Mouse (Mus musculus) lung, postnatal 4 days (tissue): ENCODE data around the gene Nkpd1.

Experiments used
- DNase-seq, 2 experiments: peaks; one replicate each; pipeline ENCODE4 v3.0.0; 2021

Nkpd1 gene

DNA sequence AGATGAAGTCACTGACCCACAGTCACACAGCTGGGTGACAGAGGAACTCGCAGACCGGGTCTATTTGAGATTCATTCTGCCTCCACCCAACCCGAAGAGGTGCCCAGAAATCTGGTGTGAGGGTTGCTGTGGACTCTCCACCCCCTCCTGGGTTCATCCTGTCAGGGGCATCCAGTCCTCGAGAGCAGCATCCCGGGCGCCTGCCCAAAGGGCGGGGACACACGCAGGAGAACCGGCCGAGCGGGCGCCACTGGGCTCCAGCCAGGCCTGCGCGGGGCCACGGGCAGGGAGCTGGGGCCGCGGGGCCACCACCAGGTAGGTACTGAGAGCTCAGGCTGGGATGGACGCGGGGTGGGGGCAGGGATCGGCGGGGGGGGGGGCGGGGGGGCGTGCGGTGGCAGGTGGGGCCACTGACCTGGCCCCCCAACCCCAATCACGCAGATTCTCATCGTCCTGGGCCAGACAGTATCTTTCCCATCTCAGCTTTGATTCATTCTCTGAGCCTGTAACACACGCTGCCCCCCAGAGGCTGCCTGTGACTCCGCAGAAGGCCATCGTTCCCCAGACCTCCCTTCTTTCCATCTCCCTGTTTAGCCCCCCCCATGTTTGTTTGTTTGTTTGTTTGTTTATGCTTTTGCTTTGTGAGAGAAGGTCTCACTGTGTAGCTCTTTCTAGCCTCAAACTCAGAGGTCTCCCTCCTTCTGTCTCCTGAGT lies at the start of gene Nkpd1:
Gene Nkpd1, plus strand, starts transcription at position 187 of the 714 bp plus-strand sequence.
- peak in 1 of 2 experiments; percentile 51 for DNase-seq

DNA sequence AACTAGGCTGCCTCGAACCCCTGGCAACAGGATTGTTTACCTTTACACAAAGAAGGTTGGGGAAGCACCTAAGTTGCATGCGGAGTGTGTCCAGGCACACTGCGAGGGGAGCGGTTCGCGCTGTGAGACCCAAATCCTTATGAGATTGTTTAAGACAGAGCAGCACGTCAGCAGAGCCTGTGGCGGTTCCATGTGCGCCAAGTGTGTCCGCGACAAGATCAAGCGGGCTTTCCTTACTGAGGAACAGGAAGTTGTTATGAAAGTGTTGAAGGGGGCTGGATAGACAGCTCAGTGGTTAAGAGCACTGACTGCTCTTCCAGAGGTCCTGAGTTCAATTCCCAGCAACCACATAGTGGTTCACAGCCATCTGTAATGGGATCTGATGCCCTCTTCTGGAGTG lies 49.4 kb upstream of the Nkpd1 start:
- DNase-seq = no peak

DNA sequence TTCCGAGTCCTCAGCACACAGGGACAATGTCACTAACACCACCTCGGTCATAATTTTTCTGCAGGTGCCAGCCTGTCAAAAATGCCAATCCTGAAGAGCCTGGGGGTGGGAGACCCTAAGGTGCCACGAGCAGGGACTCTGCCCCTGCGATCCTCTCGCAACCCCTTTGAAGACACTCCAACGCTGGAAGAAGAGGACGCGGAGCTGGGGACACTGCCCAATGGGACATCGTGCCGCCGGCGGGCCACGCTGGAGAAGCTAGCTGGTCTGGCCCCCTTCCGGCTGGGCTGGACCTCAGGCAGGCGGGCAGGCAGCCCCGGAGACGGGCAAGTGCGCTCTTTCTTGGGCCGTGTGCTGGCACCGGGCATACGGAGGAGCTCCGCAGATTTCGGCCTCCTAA lies 48.2 kb upstream of the Nkpd1 start:
- DNase-seq = no peak

DNA sequence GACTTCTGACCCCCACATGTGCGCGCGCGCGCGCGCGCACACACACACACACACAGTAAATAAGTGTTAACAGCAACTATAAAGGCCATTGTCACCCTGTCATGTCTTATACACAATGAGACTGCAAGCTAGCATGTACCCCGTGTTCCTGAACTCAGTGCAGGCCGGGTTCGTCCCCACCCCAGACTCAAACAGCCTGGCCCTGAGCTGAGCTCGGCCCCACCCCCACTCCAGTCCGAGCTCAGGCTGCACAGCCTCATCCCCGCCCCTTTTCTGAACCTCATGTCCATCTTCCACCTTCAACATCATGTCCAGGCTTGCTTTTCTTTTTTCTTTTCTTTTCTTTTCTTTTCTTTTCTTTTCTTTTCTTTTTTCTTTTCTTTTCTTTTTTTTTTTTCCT lies 47.3 kb upstream of the Nkpd1 start:
- no peak for DNase-seq

DNA sequence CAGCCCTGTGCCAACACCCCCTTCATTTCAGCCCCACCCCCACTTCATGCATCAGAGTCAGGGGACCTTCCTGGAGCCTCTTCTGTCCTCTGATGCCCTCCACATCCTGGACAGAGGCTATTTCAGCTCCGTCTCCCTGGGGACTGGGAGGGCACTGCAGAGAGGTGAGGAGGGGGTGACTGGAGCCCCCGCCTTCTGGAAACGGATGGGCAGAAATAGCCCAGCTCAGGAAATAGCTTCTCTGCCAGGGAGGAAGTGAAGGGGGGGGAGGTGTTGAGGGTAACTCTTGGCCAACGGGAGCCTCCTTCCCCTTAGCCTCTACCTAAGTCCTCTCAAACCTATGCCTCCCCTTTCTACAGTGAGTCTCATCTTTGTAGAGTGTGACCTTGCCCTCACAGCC lies 45.2 kb upstream of the Nkpd1 start:
- DNase-seq = peak; percentile 62 to 72

DNA sequence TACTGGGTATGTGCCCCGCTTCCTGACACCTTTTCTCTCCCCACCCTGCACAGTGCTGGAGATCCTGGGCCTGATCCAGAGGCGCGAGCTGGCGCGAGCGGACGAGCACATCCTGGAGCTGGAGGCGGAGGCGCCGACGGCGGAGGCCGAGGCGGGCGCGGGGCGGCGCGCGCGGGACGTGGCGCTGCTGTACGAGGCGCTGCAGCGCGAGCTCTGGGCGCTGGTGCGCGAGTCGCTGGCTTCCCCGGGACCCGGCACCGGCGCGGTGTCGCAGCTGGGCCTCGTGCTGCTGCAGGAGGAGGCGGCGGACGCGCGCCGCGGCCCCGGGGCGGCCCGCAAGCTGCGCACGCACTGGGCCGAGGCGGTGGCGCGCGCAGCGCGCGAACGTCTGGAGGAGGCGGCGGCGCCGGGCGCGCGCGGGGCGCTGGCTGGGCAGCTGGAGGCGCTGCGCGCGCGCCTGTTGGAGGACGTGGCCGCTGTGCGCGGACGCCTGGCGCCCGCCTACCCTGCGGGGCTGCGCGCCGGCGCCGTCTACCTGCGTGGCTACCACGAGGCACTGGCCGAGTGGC lies 43.7 kb upstream of the Nkpd1 start:
- peak; percentile 78 to 91 for DNase-seq

DNA sequence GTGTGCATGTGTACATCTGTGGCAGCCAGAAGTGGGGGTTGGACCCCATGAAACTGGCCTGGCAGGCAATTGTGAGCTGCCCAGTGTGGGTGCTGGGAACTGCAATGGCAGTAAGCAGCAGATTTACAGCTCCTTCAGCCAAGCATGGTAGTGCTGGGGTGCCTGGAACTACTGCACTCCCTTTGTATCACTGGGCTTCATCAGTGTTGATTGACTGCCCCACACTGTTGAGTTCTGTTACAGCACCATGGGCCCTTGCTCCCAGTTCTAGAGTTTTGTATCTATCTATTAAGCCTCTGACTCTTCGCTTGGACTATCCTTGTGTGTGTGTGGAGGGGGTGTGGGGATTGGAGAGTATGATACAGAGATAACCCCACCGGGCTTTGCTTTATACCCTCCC lies 40.6 kb upstream of the Nkpd1 start:
- no peak for DNase-seq

DNA sequence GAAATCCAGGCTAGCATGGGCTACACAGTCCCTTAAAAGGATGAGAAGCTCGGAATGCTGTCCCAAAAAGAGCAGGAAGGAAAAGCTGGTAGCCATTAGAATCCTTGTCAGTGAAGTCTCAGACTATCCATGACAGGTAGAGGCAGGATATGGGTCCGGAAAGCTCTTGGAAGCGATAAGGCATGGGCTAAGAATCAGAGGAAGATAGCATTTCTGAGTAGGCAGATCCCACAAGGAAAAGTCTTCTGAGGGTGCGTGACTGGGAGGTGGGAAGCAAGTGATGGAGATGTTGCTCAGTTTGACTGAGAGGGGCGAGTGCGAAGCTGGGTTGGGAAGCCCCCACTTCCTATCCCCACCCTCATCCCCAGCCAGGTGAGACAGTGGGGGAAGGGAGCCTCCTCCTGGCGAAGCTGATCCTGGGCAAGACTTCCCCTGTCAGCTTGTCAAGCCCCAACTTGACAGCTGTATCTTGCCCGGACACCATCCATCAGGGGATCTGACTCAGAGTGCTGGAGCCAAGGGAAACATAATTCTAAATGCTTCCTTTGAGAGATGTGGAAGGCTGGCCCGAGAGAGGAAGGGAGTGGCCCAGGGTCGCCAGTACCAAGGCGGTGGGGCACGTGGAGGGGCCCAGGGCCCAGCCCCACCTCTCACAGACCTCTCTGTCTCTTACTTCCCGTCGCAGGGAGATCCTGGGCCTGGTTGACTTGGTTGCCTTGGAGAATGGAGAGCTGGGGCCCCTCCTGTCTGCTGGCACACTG lies 39.8 kb upstream of the Nkpd1 start:
- DNase-seq = peak in 1 of 2 experiments; percentile 56

DNA sequence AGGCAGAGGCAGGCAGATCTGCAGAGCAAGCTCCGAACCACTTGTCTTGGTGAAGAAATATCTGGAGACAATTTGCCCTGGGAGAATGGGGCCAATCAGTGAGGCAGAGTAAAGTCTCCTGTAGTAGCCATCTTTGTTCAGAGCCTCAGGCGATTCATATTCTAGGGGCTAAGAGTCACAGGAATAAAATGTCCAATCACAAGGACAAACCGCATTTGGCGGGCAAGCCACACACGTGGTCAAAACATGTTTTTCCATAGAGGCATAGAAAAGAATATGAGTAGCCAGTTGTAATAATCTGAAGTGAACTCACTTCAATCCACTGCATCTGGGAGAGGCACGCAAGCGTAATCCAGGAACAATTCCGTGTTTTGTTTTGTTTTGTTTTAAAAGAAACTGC lies 34.4 kb upstream of the Nkpd1 start:
- no peak for DNase-seq

DNA sequence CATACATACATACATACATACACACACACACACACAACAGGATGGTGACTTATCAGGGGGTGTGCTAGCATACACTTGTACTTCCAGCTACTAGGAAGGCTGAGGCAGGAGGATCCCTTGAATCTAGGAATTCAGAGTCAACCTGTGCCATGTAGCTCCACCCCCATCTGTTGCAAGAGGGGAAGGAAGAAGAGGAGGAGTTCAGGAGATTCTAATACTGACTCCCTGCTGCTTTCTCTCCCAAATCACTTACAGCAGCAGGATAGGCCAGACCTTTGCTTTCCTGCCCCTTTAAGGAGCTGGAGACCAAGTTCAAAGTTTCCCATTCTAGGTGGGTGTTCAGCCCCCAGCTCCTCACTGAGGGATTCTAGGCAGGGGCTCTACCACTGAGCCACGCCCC lies 32.1 kb upstream of the Nkpd1 start:
- DNase-seq = no peak

DNA sequence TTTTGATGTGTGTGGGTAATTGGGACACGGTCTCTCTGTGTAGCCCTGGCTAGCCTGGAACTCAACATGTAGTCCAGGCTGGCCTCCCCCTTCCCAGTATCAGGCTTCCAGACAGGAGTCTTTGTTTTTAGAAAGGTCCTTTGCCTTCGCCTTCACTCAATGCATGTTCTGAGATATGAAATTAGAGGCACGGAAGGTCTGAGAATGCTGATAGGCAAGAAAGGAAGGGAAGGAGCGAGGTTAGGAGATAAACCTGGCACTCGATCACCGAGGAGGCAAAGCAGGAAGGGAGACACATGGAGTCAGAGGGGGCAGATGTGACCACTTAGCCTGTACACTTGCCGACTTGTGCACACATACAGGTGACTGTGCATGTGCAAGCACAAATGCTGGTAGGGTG lies 31.1 kb upstream of the Nkpd1 start:
- no peak for DNase-seq

DNA sequence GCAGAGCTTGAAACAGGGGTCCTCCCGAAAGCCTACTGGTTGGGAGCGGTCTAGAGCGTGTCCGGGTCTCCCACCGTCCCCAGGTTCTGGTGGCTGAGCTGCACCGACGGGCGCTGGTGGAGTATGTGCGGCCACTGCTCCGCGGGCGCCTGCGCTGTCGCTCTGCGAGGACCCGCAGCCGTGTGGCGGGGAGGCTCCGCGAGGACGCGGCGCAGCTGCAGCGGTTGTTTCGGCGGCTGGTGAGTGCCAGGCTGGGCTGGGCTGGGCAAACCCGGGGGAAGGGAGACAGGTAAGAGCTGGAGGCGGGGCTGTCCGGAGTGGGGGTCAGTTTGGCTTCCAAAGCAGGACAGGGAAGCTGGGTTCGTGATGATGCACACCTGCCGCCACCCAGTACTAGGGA lies 28.1 kb upstream of the Nkpd1 start:
- no peak for DNase-seq

DNA sequence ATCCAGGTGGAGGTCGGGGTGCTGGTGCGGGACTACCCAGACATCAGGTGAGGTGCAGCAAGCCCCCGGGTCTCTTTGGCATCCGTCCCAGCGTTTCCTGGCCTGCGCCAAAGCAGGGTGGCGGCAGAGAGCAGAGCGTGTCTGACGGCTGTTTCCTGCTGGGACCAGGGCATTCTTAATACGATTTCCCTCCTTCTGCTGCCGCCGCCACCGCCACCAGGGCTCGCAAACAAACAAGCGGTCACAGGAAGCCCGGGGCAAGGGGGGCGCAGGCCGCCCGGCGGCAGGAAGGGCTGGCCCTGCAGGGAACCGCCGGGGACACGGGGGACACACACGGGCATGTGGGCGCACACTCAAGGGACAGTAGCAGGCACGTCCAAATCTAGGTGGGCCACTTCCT lies 25.9 kb upstream of the Nkpd1 start:
- DNase-seq = peak; percentile 80 to 89

DNA sequence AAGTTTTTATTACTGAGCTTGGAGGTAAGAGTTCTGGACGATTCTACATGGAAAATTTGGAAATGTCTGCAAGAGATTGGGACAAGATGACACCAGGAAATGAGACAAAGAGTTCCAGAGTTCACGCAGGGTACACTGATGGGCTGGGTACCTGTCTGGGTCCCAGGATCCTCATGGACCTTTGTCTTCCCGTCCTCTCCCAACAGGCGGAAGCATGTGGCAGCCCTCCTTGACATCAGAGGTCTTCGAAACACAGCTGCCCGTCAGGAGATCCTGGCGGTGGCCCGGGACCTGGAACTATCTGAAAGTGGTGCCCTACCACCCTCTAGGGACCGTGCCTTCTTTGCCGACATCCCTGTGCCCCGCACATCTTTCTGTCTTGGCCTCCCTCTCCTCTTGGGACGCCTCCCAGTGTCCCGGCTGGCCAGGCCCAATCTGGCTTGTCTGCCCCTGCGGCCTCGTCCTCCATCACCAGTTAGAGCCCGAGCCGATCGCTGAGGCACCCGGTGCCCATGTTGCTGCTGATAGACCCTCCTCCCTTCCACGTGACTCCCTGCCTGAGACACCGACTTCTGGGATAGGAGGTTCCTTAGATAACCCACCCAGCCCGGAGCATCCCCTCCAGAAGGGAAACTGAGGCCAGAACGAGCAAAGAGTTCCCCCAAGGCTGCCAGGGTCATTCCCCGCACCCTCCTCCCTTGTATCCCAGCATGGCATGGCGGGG lies 22.7 kb upstream of the Nkpd1 start:
- DNase-seq = no peak

DNA sequence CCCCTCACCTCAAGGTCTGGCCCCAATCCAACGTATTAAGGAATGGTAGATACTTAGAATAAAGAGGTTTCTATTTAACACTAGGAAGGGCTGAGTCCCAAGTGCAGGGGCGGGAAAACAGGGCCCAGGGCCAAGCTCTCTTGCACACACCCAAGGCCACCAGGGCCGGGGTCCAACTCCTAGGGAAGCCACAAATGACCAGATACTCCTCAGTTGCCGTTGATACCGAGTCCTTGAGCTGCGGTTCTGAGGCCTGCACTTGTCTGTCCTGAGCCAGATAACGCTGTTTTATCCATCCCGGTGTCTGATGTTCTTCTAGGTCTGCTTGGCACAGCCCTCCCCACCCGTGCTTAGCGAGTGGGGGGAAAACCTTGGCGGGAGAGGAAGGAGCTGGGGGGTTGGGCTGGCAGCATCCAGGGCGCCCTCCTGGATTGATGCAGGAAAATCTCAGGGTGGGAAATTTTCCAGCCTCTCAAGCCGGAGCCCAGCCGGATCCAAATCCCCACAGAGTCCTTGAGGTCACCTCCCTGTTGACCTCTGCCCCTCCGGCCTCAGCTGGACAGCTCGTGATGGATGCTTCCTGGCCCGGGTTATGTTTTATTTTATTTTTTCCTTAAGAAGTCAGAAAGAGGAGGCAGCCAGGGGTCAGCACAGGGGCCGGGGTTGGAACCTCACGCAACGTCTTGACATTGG lies 22.0 kb upstream of the Nkpd1 start:
- DNase-seq = peak in 1 of 2 experiments; percentile 56

DNA sequence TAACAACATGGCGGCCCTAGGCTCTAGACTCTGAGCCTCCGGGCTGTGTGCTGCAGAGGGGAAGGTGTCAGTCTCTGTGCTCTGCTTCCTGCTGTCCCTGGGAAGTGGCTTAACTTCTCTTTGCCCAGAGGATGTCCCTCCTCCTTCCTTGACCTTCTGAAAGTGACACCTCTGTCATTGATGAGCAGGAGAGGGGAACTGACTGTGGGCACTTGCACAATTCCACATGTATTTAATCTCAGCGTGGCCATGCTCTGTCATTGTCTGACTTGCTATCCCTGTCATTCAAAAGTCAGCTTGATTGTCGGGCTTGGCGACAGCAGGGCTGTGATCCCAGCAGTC lies 21.5 kb upstream of the Nkpd1 start:
- DNase-seq = no peak

DNA sequence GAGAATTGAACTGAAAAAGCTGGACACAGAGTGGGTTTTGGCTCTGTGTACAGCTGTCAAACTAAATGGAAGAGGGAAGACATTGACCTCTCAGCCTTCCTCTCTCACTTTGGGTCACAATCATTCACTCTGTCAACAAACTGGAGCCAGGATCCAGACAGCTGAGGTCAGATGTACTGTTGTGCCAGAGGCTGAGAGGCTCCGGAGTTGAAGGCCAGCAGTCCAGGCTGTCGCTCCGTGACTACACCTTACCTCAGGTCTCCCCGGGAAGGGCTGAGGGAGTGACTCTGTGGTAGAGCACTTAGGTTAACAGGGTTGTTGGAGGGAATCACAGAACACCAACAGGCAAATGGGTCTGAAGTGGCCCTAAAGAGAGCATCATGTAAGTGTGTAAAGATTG lies 19.3 kb upstream of the Nkpd1 start:
- no peak for DNase-seq

DNA sequence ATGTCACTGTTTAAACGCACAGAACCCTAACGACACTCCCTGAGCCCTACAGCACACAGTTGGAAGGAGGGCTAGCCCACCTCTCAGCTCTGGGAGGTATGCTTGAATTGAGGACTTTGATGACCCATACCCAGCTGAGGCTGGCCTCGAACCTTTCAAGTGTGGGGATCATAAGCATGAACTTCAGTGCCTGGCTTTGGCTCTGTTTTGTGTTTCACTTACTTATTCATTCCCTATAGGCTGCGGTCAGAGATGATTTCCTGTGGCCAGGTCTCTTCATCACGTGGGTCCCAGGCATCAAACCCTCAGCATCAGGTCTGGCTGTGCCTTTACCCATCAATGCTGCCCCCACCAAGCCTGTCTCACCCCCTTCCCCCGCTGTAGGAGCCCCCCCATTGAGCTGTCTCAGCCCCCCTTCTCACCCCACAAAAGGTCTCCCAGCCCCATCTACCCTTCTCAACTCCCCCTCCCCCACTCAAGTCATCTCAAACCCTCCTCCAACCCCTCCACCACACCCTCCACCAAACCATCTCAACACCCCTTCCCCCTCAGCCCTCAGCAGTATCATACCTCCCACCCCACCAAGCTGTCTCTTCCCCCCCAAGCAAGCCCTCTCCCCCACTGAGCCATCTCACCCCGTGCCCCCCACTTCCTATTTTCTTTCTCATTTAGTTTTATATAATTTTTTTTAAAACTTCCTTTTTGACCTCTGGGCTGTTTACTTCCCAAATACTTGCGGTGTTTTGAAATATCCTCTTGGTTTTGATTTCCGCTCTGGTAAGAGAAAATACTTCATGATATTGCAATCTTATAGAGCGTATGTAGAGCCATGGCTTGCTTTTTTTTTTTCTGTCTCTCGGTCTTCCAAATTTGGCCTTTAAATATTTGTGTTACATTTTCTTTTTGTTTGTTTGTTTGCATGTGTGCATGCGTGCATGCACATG lies 16.9 kb upstream of the Nkpd1 start:
- DNase-seq = no peak

DNA sequence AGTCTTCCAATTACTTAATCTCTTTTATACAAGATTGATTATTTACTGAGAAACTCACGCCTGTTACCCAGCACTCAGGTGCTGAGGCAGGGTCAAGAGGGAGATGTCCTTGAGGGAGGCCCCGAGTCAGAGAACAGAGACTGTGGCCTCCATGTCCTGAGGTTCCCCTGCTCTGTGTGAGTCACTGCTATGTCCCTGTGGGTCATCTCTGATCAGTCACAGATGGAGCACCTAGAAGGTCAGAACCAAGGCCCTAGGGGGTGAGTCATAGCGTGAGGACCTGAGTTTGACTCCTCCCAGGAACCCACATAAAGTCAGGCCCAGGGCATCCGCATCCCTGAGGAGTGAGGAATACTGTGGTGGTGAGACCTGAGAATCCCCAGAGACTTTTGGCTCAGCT lies 16.0 kb upstream of the Nkpd1 start:
- no peak for DNase-seq

DNA sequence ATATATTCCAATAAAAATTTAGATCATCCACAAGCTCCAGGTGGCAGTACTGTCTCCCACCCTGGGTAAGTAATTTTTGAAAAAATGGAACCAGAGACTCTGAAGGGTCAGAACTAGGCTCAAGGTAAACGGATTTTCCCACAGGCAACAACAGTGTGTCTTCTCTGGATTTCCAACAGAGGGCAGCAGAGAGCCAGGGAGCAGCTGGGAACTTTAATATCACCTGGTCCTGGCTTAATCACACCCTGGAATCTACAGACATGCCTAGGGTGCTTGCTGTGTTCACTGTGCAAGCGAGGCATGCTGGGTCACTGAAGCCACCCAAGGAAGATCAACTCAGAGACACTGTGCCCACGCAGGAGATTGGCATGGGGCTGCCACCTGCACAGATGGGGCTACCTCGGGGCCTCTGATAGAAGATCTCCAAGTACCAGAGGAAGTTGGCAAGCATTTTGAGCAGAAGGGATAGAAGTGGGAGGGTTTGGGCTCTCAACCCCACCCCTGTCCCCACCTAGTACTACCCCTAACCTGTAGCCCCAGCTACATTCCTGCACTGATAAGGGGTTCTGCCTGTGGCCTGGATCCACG lies 14.1 kb upstream of the Nkpd1 start:
- peak in 1 of 2 experiments; percentile 66 for DNase-seq

DNA sequence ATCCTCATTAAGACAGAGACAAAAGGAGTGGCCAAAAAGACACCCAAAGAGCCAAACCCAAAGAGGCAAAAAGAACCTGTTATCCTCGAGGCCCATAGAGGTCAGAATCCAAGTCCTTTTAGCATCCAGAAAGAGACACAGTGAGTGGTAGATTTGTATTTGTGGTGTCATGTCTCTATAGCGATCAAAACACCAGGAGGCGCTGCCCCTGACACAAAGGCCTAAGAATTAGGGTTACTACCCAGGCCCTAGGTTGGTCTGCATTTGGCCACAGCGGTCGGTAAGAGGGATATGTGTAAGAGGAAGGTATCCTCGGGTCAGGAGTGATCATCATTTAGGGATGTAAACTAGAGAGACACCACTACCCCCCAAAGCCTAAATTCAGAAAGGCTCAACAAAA lies 11.3 kb upstream of the Nkpd1 start:
- DNase-seq = no peak
